Mouse (Mus musculus): ENCODE results near the gene Tex47. TPM values are rescaled to one million over a fixed set of nuclear protein-coding genes. Genes with fewer than 3 reads are reported as not detected.
A peak's percentile ranks its signal among the peaks of the same experiment; 100 is the strongest.

Tex47 gene
- total and polyA plus RNA-seq, 2 experiments from 2014 or later = 0.45 TPM; not detected in 1

GRCm38 (mm10) chr5:7345011-7345389, 41.1 kb downstream of the Tex47 start:
- ATAC-seq = peak; percentile 83
- no peaks in the 10 kb centered on the region for H3K4me1 ChIP-seq (ENCODE audit: insufficient read depth, low read length)
- peak overlapping the region; percentile 80 for H3K4me2 ChIP-seq (ENCODE audit: low read depth, low read length)
- peak overlapping the region; percentile 62; the same call in 1 of the 2 replicates for H3K27ac ChIP-seq
- peak; percentile 36 for DNase-seq (ENCODE audit: low spot score)
- TF ChIP-seq CTCF (IDR thresholded peaks at IDR 0.05; ENCODE audit: low read depth) = no peak
- WGBS = under 1% methylated on average over 11 of the region's 11 CpGs
- H3K36me3 ChIP-seq (ENCODE audit: insufficient read depth, low read length) = no peaks in the 10 kb centered on the region
- H3K4me3 ChIP-seq (ENCODE audit: low read length) = peak overlapping the region; percentile 77
- no peaks in the 10 kb centered on the region for H3K9me3 ChIP-seq (ENCODE audit: low read length)
- H3K9ac ChIP-seq (replicated peaks; ENCODE audit: low read length) = peak overlapping the region; percentile 57
- H3K27me3 ChIP-seq (ENCODE audit: insufficient read depth, low read length) = no peaks in the 10 kb centered on the region

Other genes with a start within 250 kb of the Tex47 start
- gene Zfp804b, start 40.6 kb downstream of the Tex47 start, total RNA-seq (2014; rRNA removed) = 3.0 and 4.4 TPM in 2 replicates
- gene Zfp804b, start 40.6 kb downstream of the Tex47 start, polyA plus RNA-seq (2015; fragmentation: Nextera tagmentation; extraction: Ambion mirVana) = 3.0 and 3.2 TPM in 2 replicates